ENCODE assay signal across 8 mouse cellular contexts in the genomic region with DNA sequence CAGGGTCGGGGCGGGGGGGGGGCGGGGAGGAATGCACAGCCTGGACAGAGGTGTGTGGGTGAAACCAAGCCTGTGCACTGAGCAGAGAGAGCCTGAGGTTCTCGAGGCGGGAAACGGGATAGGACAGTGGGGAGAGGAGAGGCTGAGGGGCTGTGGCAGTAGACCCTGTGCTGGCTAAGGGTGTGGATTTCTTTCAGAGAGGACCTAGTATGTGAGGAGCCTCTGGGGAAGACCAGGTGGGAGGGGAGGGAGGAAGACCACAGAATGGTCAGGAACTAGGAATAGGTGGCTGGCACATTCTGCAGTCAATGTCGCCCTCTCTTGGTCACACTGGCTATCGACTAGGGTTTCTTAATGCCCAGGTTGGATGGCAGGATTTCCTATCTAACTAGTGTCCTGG. TPM values are rescaled to one million over a fixed set of nuclear protein-coding genes. Genes with fewer than 3 reads are reported as not detected.
DNase-seq lines count a peak whose midpoint lies in the region; ATAC-seq and TF ChIP-seq lines count a peak whose summit lies in the region.

No protein-coding gene starts in this region.

- TF ChIP-seq POLR2A in CH12.LX (IDR thresholded peaks at IDR 0.05; ENCODE audit: low read depth, low read length) = no peak

- H3K4me3 ChIP-seq in CH12.LX (replicated peaks in 1 of 3; ENCODE audit: low read depth in 2 of 3, low read length in 2 of 3, poor library complexity in 1 of 3) = no peak overlapping the region
- no peak overlapping the region for H3K4me3 ChIP-seq in embryonic facial prominence, embryonic 11.5 days (ENCODE audit: low read depth, low read length)
- no peak overlapping the region for H3K4me3 ChIP-seq in lung, postnatal 0 days (ENCODE audit: low read depth, low read length)

- H3K36me3 ChIP-seq in CH12.LX (replicated peaks in 1 of 2; ENCODE audit: control insufficient read depth in 1 of 2, insufficient read depth in 1 of 2, low read length in 1 of 2) = no peaks in the 10 kb centered on the region
- no peaks in the 10 kb centered on the region for H3K36me3 ChIP-seq in embryonic facial prominence, embryonic 11.5 days (replicated peaks; ENCODE audit: control insufficient read depth, insufficient read depth, low read depth, low read length)
- H3K36me3 ChIP-seq in lung, postnatal 0 days (ENCODE audit: insufficient read depth, low read length) = no peaks in the 10 kb centered on the region

- no peaks in the 10 kb centered on the region for H3K9me3 ChIP-seq in CH12.LX (replicated peaks; ENCODE audit: low read length)
- H3K9me3 ChIP-seq in embryonic facial prominence, embryonic 11.5 days (replicated peaks; ENCODE audit: control insufficient read depth, low read length) = no peaks in the 10 kb centered on the region
- H3K9me3 ChIP-seq in lung, postnatal 0 days (ENCODE audit: low read length) = no peaks in the 10 kb centered on the region

- TF ChIP-seq CTCF in CH12.LX (conservative IDR thresholded peaks at IDR 0.05 in 1 of 2, IDR thresholded peaks at IDR 0.05 in 1 of 2; ENCODE audit: low read depth in 2 of 2, low read length in 2 of 2) = peak; percentile 61 to 93
- TF ChIP-seq CTCF in lung, postnatal 0 days (IDR thresholded peaks at IDR 0.05) = peak; percentile 90

- ATAC-seq in embryonic facial prominence, embryonic 11.5 days (replicated peaks; ENCODE audit: insufficient number of reproducible peaks, low FRiP score, low TSS enrichment, low read depth) = peak; percentile 11; the same call in 1 of the 2 replicates
- ATAC-seq in lung, postnatal 0 days = no peak
- no peak for ATAC-seq in activated CD4-positive, CD25-positive, alpha-beta regulatory T cell, adult 4 months

- peak; percentile 35 for DNase-seq in CH12.LX (ENCODE audit: extremely low read depth)
- peak; percentile 68 to 90 for DNase-seq in adrenal gland, adult (ENCODE audit: inconsistent age in 2 of 2, low spot score in 1 of 2)
- DNase-seq in embryonic facial prominence, embryonic 11.5 days (ENCODE audit: low spot score) = peak; percentile 84
- peak; percentile 72 to 82 for DNase-seq in heart, postnatal 10 days
- peak; percentile 47 to 87 for DNase-seq in layer of hippocampus, adult 18-20 months (ENCODE audit: low spot score in 2 of 2)
- peak; percentile 69 for DNase-seq in lung, postnatal 0 days (ENCODE audit: low spot score)
- peak; percentile 82 to 87 for DNase-seq in right cerebral cortex, adult 2 months (ENCODE audit: low spot score in 2 of 2)

- dilution Hi-C loops in CH12.LX (cut with MboI; ENCODE audit: extremely low pct_ligation_motif_present, extremely low pct_unique_long_range_greater_than_20kb, low sequenced_read_pairs) = no loop called here

- 34% methylated on average over 8 of the region's 8 CpGs for WGBS in embryonic facial prominence, embryonic 11.5 days
- 18% methylated on average over 8 of the region's 8 CpGs for WGBS in lung, postnatal 0 days

- no peaks in the 10 kb centered on the region for H3K79me2 ChIP-seq in CH12.LX (replicated peaks; ENCODE audit: control insufficient read depth, extremely low read depth, insufficient read depth, poor library complexity, severe bottlenecking)

- H3K4me2 ChIP-seq in CH12.LX (ENCODE audit: insufficient read depth, low read depth, poor library complexity, severe bottlenecking) = no peak overlapping the region
- H3K4me2 ChIP-seq in embryonic facial prominence, embryonic 11.5 days (ENCODE audit: low read depth, low read length) = no peak overlapping the region
- no peak overlapping the region for H3K4me2 ChIP-seq in lung, postnatal 0 days (replicated peaks; ENCODE audit: low read depth, low read length)

- intact Hi-C loops in heart, postnatal 10 days (cut with DNase I) = loop anchor here (1.0 to 5.0 kb wide), 3 partner anchors 71 to 182 kb away; no protein-coding TSS in a partner anchor

- TF ChIP-seq RAD21 in CH12.LX (IDR thresholded peaks at IDR 0.05; ENCODE audit: low read depth, low read length) = peak; percentile 97

- no peak overlapping the region for H3K9ac ChIP-seq in CH12.LX (ENCODE audit: insufficient read depth, low read depth)
- H3K9ac ChIP-seq in embryonic facial prominence, embryonic 11.5 days (replicated peaks; ENCODE audit: low read length) = no peak overlapping the region
- H3K9ac ChIP-seq in lung, postnatal 0 days (replicated peaks; ENCODE audit: low read depth) = no peak overlapping the region

- peaks cover 89% of the 10 kb centered on the region for H3K27me3 ChIP-seq in CH12.LX (replicated peaks)
- peaks cover 4% of the 10 kb centered on the region; the same call in 1 of the 2 replicates for H3K27me3 ChIP-seq in embryonic facial prominence, embryonic 11.5 days (ENCODE audit: control insufficient read depth, insufficient read depth, low read length)
- no peaks in the 10 kb centered on the region for H3K27me3 ChIP-seq in lung, postnatal 0 days (replicated peaks; ENCODE audit: insufficient read depth, low read length)

- in situ Hi-C loops in CH12.LX (cut with MboI; ENCODE audit: low pct_ligation_motif_present, low pct_unique_long_range_greater_than_20kb, low sequenced_read_pairs) = loop anchor here (5.0 kb wide), 1 partner anchor 67 kb away; no protein-coding TSS in a partner anchor

- no peak overlapping the region for H3K27ac ChIP-seq in CH12.LX (ENCODE audit: insufficient read depth, low read depth)
- no peak overlapping the region for H3K27ac ChIP-seq in embryonic facial prominence, embryonic 11.5 days (replicated peaks; ENCODE audit: low read depth, low read length)
- H3K27ac ChIP-seq in lung, postnatal 0 days (ENCODE audit: low read length) = no peak overlapping the region

- no peak for TF ChIP-seq EP300 in CH12.LX (IDR thresholded peaks at IDR 0.05; ENCODE audit: low read length)
- TF ChIP-seq EP300 in lung, postnatal 0 days (IDR thresholded peaks at IDR 0.05) = no peak

- H3K4me1 ChIP-seq in CH12.LX (ENCODE audit: control insufficient read depth in 1 of 2, insufficient read depth in 2 of 2) = peaks cover 0 to 7% of the 10 kb centered on the region in 2 experiments; a peak in 2 of 4 replicates
- peaks cover 3% of the 10 kb centered on the region; the same call in 1 of the 2 replicates for H3K4me1 ChIP-seq in embryonic facial prominence, embryonic 11.5 days (ENCODE audit: control insufficient read depth, insufficient read depth, low read length)
- peaks cover 2% of the 10 kb centered on the region; the same call in 1 of the 2 replicates for H3K4me1 ChIP-seq in lung, postnatal 0 days (ENCODE audit: insufficient read depth, low read depth, low read length)

TF ChIP-seq in CH12.LX, 34 proteins besides CTCF, POLR2A, EP300 and RAD21:
- peak; percentile 93 for TF ChIP-seq SMC3 (IDR thresholded peaks at IDR 0.05; ENCODE audit: low read depth, low read length)
- no peak for TF ChIP-seq ZMIZ1 (IDR thresholded peaks at IDR 0.05; ENCODE audit: low read depth, low read length)
- TF ChIP-seq IRF4 (IDR thresholded peaks at IDR 0.05; ENCODE audit: low read depth, low read length) = no peak
- TF ChIP-seq MAX (IDR thresholded peaks at IDR 0.05; ENCODE audit: low read length) = no peak
- no peak for TF ChIP-seq ELF1 (IDR thresholded peaks at IDR 0.05; ENCODE audit: low read depth, low read length)
- no peak for TF ChIP-seq USF1 (IDR thresholded peaks at IDR 0.05; ENCODE audit: low read depth, low read length)
- no peak for TF ChIP-seq ZNF384 (IDR thresholded peaks at IDR 0.05; ENCODE audit: low read depth, low read length)
- TF ChIP-seq ZC3H11A (IDR thresholded peaks at IDR 0.05; ENCODE audit: low read depth, low read length) = peak; percentile 72
- TF ChIP-seq MXI1 (IDR thresholded peaks at IDR 0.05; ENCODE audit: low read depth, low read length) = no peak
- no peak for TF ChIP-seq TCF12 (IDR thresholded peaks at IDR 0.05; ENCODE audit: low read depth, low read length)
- no peak for TF ChIP-seq ETS1 (conservative IDR thresholded peaks at IDR 0.05; ENCODE audit: low read depth, low read length)
- TF ChIP-seq HCFC1 (IDR thresholded peaks at IDR 0.05; ENCODE audit: low read depth, low read length) = no peak
- no peak for TF ChIP-seq E2F4 (IDR thresholded peaks at IDR 0.05; ENCODE audit: insufficient replicate concordance, low read depth, low read length)
- TF ChIP-seq POLR2AphosphoS2 (IDR thresholded peaks at IDR 0.05; ENCODE audit: low read depth, low read length) = no peak
- TF ChIP-seq UBTF (IDR thresholded peaks at IDR 0.05; ENCODE audit: low read depth, low read length) = no peak
- TF ChIP-seq TBP (conservative IDR thresholded peaks at IDR 0.05; ENCODE audit: low read depth, low read length) = no peak

RNA-seq across cellular contexts. Expression of a gene that starts 15.4 kb away (rescaled TPM):
- total RNA-seq in CH12.LX (2012; rRNA removed) = not detected in 2 replicates
- total RNA-seq in CH12.LX (2014; rRNA removed) = not detected in 2 replicates
- not detected in 2 replicates for polyA plus RNA-seq in CH12.LX (2012; ENCODE audit: insufficient read length, low read depth)
- not detected in 2 replicates for polyA plus RNA-seq in embryonic facial prominence, embryonic 11.5 days (2014; fragmentation: Nextera tagmentation; extraction: Ambion mirVana)
- total RNA-seq in heart, postnatal 10 days (2021) = not detected
- 1 to 10 TPM; 2.1 TPM for total RNA-seq in layer of hippocampus, adult 18-20 months (2021)
- 10.3 and 11.7 TPM in 2 replicates for polyA plus RNA-seq in lung, postnatal 0 days (2015; fragmentation: Nextera tagmentation; extraction: Ambion mirVana)
- polyA plus RNA-seq in activated CD4-positive, CD25-positive, alpha-beta regulatory T cell, adult 4 months (2017; shearing (Covaris generic)) = not detected

RNA-seq across cellular contexts. Expression of a gene that starts 27.3 kb away (rescaled TPM):
- 0.17 and 0.38 TPM in 2 replicates for total RNA-seq in CH12.LX (2012; rRNA removed)
- total RNA-seq in CH12.LX (2014; rRNA removed) = 0.08 and 0.35 TPM in 2 replicates
- 1.9 and 2.4 TPM in 2 replicates for polyA plus RNA-seq in CH12.LX (2012; ENCODE audit: insufficient read length, low read depth)
- 0.14 and 0.18 TPM in 2 replicates for polyA plus RNA-seq in embryonic facial prominence, embryonic 11.5 days (2014; fragmentation: Nextera tagmentation; extraction: Ambion mirVana)
- not detected for total RNA-seq in heart, postnatal 10 days (2021)
- under 1 TPM; 0.15 to 0.47 TPM for total RNA-seq in layer of hippocampus, adult 18-20 months (2021)
- 0.05 TPM in 1 of 2 replicates, not detected in the other for polyA plus RNA-seq in lung, postnatal 0 days (2015; fragmentation: Nextera tagmentation; extraction: Ambion mirVana)
- not detected for polyA plus RNA-seq in activated CD4-positive, CD25-positive, alpha-beta regulatory T cell, adult 4 months (2017; shearing (Covaris generic))

RNA-seq across cellular contexts. Expression of a gene that starts 36.2 kb away (rescaled TPM):
- total RNA-seq in CH12.LX (2012; rRNA removed) (0.21 TPM in 1 of 2 replicates, not detected in the other), CH12.LX (2014; rRNA removed) (0.04 and 0.08 TPM in 2 replicates)
- polyA plus RNA-seq in CH12.LX (2012; ENCODE audit: insufficient read length, low read depth) = 0.21 and 0.49 TPM in 2 replicates
- polyA plus RNA-seq in embryonic facial prominence, embryonic 11.5 days (2014; fragmentation: Nextera tagmentation; extraction: Ambion mirVana) = 3.7 TPM in 2 replicates
- 1 to 10 TPM; 7.9 to 8.4 TPM for total RNA-seq in heart, postnatal 10 days (2021)
- total RNA-seq in layer of hippocampus, adult 18-20 months (2021) = 100 to 1,000 TPM; 101 to 115 TPM
- polyA plus RNA-seq in lung, postnatal 0 days (2015; fragmentation: Nextera tagmentation; extraction: Ambion mirVana) = 0.42 and 0.55 TPM in 2 replicates
- not detected for polyA plus RNA-seq in activated CD4-positive, CD25-positive, alpha-beta regulatory T cell, adult 4 months (2017; shearing (Covaris generic))

Comparison
In these comparisons a context has a peak if more than half of its experiments do, and no peak if none do; other contexts are left out.
1. RNA of a gene that starts 15.4 kb away (polyA plus RNA-seq): 10.3 to 11.7 TPM in lung, postnatal 0 days; not detected in CH12.LX, not detected in embryonic facial prominence, embryonic 11.5 days and not detected in activated CD4-positive, CD25-positive, alpha-beta regulatory T cell, adult 4 months; every median in the first group is over 10 times any median in the second.
2. Peak in every context shown above with its lines, with median percentiles within 50 percentile points of each other: DNase-seq.